Mouse (Mus musculus): Measurements from ENCODE around the gene Tmc1.

DNA sequence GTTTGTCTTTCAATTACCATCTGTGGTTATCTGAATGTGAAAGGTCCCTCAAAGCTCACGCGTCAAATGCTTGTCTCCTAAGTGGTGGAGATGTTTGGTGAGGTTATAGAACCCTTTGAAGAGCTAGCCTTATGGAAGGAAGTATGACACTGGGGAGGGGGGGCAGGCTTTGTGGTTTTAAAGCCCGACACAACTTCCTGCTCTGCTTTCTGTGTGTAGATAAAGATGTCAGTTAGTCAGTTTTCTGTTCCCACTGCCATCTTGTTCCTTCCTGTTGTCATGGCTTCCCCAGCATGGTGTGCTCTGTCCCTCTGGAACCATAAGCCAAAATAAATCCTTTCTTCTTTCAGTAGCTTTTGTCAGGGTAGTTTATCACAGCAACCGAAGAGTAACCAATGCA is 78.1 kb downstream of the Tmc1 start:
- no peak for TF ChIP-seq KAT2A (IDR thresholded peaks at IDR 0.05; ENCODE audit: insufficient replicate concordance, low read length)
- TF ChIP-seq RCOR1 (conservative IDR thresholded peaks at IDR 0.05; ENCODE audit: low read depth, low read length) = no peak
- no peak for TF ChIP-seq EP300 (IDR thresholded peaks at IDR 0.05; ENCODE audit: low read length)
- TF ChIP-seq CTCF (conservative IDR thresholded peaks at IDR 0.05 in 1 of 2, IDR thresholded peaks at IDR 0.05 in 1 of 2; ENCODE audit: low read depth in 2 of 2, low read length in 2 of 2) = no peak
- no peak for TF ChIP-seq UBTF (IDR thresholded peaks at IDR 0.05; ENCODE audit: low read depth, low read length)
- no peak for TF ChIP-seq MYC (IDR thresholded peaks at IDR 0.05; ENCODE audit: low read depth, low read length)
- TF ChIP-seq ELF1 (IDR thresholded peaks at IDR 0.05; ENCODE audit: low read depth, low read length) = no peak
- no peak for TF ChIP-seq POLR2A (IDR thresholded peaks at IDR 0.05; ENCODE audit: low read depth, low read length)
- no peak for TF ChIP-seq GABPA (IDR thresholded peaks at IDR 0.05; ENCODE audit: insufficient replicate concordance, low read depth, low read length)
- no peak for TF ChIP-seq TBP (conservative IDR thresholded peaks at IDR 0.05; ENCODE audit: low read depth, low read length)
- TF ChIP-seq CHD2 (IDR thresholded peaks at IDR 0.05; ENCODE audit: low read length) = no peak
- TF ChIP-seq MAX (IDR thresholded peaks at IDR 0.05; ENCODE audit: low read length) = no peak
- TF ChIP-seq RAD21 (IDR thresholded peaks at IDR 0.05; ENCODE audit: low read depth, low read length) = no peak

All from CH12.LX (cell line).